Mouse (Mus musculus): ENCODE results near the gene Zranb1. TPM values are rescaled to one million over a fixed set of nuclear protein-coding genes. Genes with fewer than 3 reads are reported as not detected.
A peak's percentile ranks its signal among the peaks of the same experiment; 100 is the strongest.

Zranb1 gene
- polyA plus RNA-seq, 1 experiment, result 46.0 TPM

- 66% methylated on average over 7 of the region's 7 CpGs for WGBS
- Histone ChIP-seq H3K27me3 (ENCODE audit: control insufficient read depth, insufficient read depth, low read length) (no peaks in the 10 kb centered on the region), H3K27ac (ENCODE audit: insufficient read depth, low read length) (no peak overlapping the region), H3K4me3 (replicated peaks; ENCODE audit: insufficient read depth, low read depth, low read length) (no peak overlapping the region), H3K4me1 (ENCODE audit: control insufficient read depth, insufficient read depth, low read length) (peaks cover 52% of the 10 kb centered on the region)
- no peak for DNase-seq
- TF ChIP-seq CTCF (IDR thresholded peaks at IDR 0.05; ENCODE audit: borderline replicate concordance, insufficient read depth, low read depth, low read length), result no peak
- TF ChIP-seq POLR2A (IDR thresholded peaks at IDR 0.05; ENCODE audit: borderline replicate concordance, insufficient read depth, low read length), result no peak
Observed at GRCm38 (mm10) chr7:133005772-133006171, 74.8 kb downstream of the Zranb1 start.

- peak overlapping the region; percentile 82 for H3K27ac ChIP-seq (ENCODE audit: insufficient read depth, low read length)
- no peak overlapping the region for H3K4me3 ChIP-seq (replicated peaks; ENCODE audit: insufficient read depth, low read depth, low read length)
- H3K4me1 ChIP-seq (ENCODE audit: control insufficient read depth, insufficient read depth, low read length), result peaks cover 45% of the 10 kb centered on the region
- TF ChIP-seq CTCF (IDR thresholded peaks at IDR 0.05; ENCODE audit: borderline replicate concordance, insufficient read depth, low read depth, low read length) (no peak), POLR2A (IDR thresholded peaks at IDR 0.05; ENCODE audit: borderline replicate concordance, insufficient read depth, low read length) (no peak)
- peak; percentile 79 to 83 for DNase-seq
- no peaks in the 10 kb centered on the region for H3K27me3 ChIP-seq (ENCODE audit: control insufficient read depth, insufficient read depth, low read length)
- WGBS, result 23% methylated on average over 11 of the region's 11 CpGs
Observed at GRCm38 (mm10) chr7:133007343-133007742, 76.4 kb downstream of the Zranb1 start.

- no peak overlapping the region for H3K27ac ChIP-seq (ENCODE audit: insufficient read depth, low read length)
- WGBS, result 67% methylated on average over 4 of the region's 4 CpGs
- peaks cover 42% of the 10 kb centered on the region for H3K4me1 ChIP-seq (ENCODE audit: control insufficient read depth, insufficient read depth, low read length)
- H3K4me3 ChIP-seq (replicated peaks; ENCODE audit: insufficient read depth, low read depth, low read length), result no peak overlapping the region
- TF ChIP-seq CTCF (IDR thresholded peaks at IDR 0.05; ENCODE audit: borderline replicate concordance, insufficient read depth, low read depth, low read length), result no peak
- no peak for TF ChIP-seq POLR2A (IDR thresholded peaks at IDR 0.05; ENCODE audit: borderline replicate concordance, insufficient read depth, low read length)
- DNase-seq, result no peak
- no peaks in the 10 kb centered on the region for H3K27me3 ChIP-seq (ENCODE audit: control insufficient read depth, insufficient read depth, low read length)
Observed at GRCm38 (mm10) chr7:133008663-133009062, 77.7 kb downstream of the Zranb1 start.

GRCm38 (mm10) chr7:133009676-133010075, 78.7 kb downstream of the Zranb1 start:
- WGBS, result 61% methylated on average over 8 of the region's 8 CpGs
- DNase-seq, result no peak
- Histone ChIP-seq H3K4me1 (ENCODE audit: control insufficient read depth, insufficient read depth, low read length) (peaks cover 51% of the 10 kb centered on the region), H3K27ac (ENCODE audit: insufficient read depth, low read length) (peak overlapping the region; percentile 83; the same call in 1 of the 2 replicates), H3K27me3 (ENCODE audit: control insufficient read depth, insufficient read depth, low read length) (no peaks in the 10 kb centered on the region), H3K4me3 (replicated peaks; ENCODE audit: insufficient read depth, low read depth, low read length) (no peak overlapping the region)
- TF ChIP-seq POLR2A (IDR thresholded peaks at IDR 0.05; ENCODE audit: borderline replicate concordance, insufficient read depth, low read length) (no peak), CTCF (IDR thresholded peaks at IDR 0.05; ENCODE audit: borderline replicate concordance, insufficient read depth, low read depth, low read length) (no peak)

- TF ChIP-seq CTCF (IDR thresholded peaks at IDR 0.05; ENCODE audit: borderline replicate concordance, insufficient read depth, low read depth, low read length) (no peak), POLR2A (IDR thresholded peaks at IDR 0.05; ENCODE audit: borderline replicate concordance, insufficient read depth, low read length) (no peak)
- Histone ChIP-seq H3K4me1 (ENCODE audit: control insufficient read depth, insufficient read depth, low read length) (peaks cover 59% of the 10 kb centered on the region), H3K27me3 (ENCODE audit: control insufficient read depth, insufficient read depth, low read length) (no peaks in the 10 kb centered on the region), H3K27ac (ENCODE audit: insufficient read depth, low read length) (peak overlapping the region; percentile 83), H3K4me3 (replicated peaks; ENCODE audit: insufficient read depth, low read depth, low read length) (no peak overlapping the region)
- WGBS, result 17% methylated on average over 3 of the region's 3 CpGs
- peak; percentile 57 to 65 for DNase-seq
Observed at GRCm38 (mm10) chr7:133010477-133010876, 79.5 kb downstream of the Zranb1 start.

- Histone ChIP-seq H3K4me1 (ENCODE audit: control insufficient read depth, insufficient read depth, low read length) (peaks cover 61% of the 10 kb centered on the region), H3K4me3 (replicated peaks; ENCODE audit: insufficient read depth, low read depth, low read length) (peak overlapping the region; percentile 3), H3K27ac (ENCODE audit: insufficient read depth, low read length) (peak overlapping the region; percentile 83), H3K27me3 (ENCODE audit: control insufficient read depth, insufficient read depth, low read length) (no peaks in the 10 kb centered on the region)
- 9% methylated on average over 5 of the region's 5 CpGs for WGBS
- TF ChIP-seq CTCF (IDR thresholded peaks at IDR 0.05; ENCODE audit: borderline replicate concordance, insufficient read depth, low read depth, low read length), result no peak
- TF ChIP-seq POLR2A (IDR thresholded peaks at IDR 0.05; ENCODE audit: borderline replicate concordance, insufficient read depth, low read length), result no peak
- DNase-seq, result peak; percentile 74
Observed at GRCm38 (mm10) chr7:133011191-133011590, 80.2 kb downstream of the Zranb1 start.

- Histone ChIP-seq H3K4me1 (ENCODE audit: control insufficient read depth, insufficient read depth, low read length) (peaks cover 61% of the 10 kb centered on the region), H3K27me3 (ENCODE audit: control insufficient read depth, insufficient read depth, low read length) (no peaks in the 10 kb centered on the region), H3K4me3 (replicated peaks; ENCODE audit: insufficient read depth, low read depth, low read length) (no peak overlapping the region), H3K27ac (ENCODE audit: insufficient read depth, low read length) (peak overlapping the region; percentile 83)
- DNase-seq, result no peak
- no peak for TF ChIP-seq POLR2A (IDR thresholded peaks at IDR 0.05; ENCODE audit: borderline replicate concordance, insufficient read depth, low read length)
- no peak for TF ChIP-seq CTCF (IDR thresholded peaks at IDR 0.05; ENCODE audit: borderline replicate concordance, insufficient read depth, low read depth, low read length)
- whole genome bisulfite sequencing, result 29% methylated on average over 4 of the region's 4 CpGs
Observed at GRCm38 (mm10) chr7:133011611-133012010, 80.7 kb downstream of the Zranb1 start.

- H3K4me3 ChIP-seq (replicated peaks; ENCODE audit: insufficient read depth, low read depth, low read length), result no peak overlapping the region
- DNase-seq, result no peak
- TF ChIP-seq CTCF (IDR thresholded peaks at IDR 0.05; ENCODE audit: borderline replicate concordance, insufficient read depth, low read depth, low read length), result no peak
- TF ChIP-seq POLR2A (IDR thresholded peaks at IDR 0.05; ENCODE audit: borderline replicate concordance, insufficient read depth, low read length), result no peak
- no peaks in the 10 kb centered on the region for H3K27me3 ChIP-seq (ENCODE audit: control insufficient read depth, insufficient read depth, low read length)
- peaks cover 52% of the 10 kb centered on the region for H3K4me1 ChIP-seq (ENCODE audit: control insufficient read depth, insufficient read depth, low read length)
- WGBS, result 44% methylated on average over 14 of the region's 14 CpGs
- H3K27ac ChIP-seq (ENCODE audit: insufficient read depth, low read length), result no peak overlapping the region
Observed at GRCm38 (mm10) chr7:133012637-133013366, 81.9 kb downstream of the Zranb1 start.
